Mouse (Mus musculus): ENCODE results near the gene Copz1.
"Not testable (repeated sequence)": the region's sequence is repeated elsewhere in the genome, so short reads cannot be mapped to it uniquely, and the experiment has no call there.

The Copz1 gene

GRCm38 (mm10) chr15:103251595-103251994, 20.9 kb upstream of the Copz1 start:
- no peak for DNase-seq (ENCODE audit: inconsistent ontology term)

GRCm38 (mm10) chr15:103252660-103253059, 19.9 kb upstream of the Copz1 start:
- no peak for DNase-seq (ENCODE audit: inconsistent ontology term)

GRCm38 (mm10) chr15:103253352-103253751, 19.2 kb upstream of the Copz1 start:
- no peak for DNase-seq (ENCODE audit: inconsistent ontology term)

GRCm38 (mm10) chr15:103255169-103255568, 17.3 kb upstream of the Copz1 start:
- DNase-seq (ENCODE audit: inconsistent ontology term): peak; percentile 52

GRCm38 (mm10) chr15:103256210-103256986, 16.1 kb upstream of the Copz1 start:
- DNase-seq (ENCODE audit: inconsistent ontology term): no peak

- peak; percentile 64 for DNase-seq (ENCODE audit: inconsistent ontology term)
Observed at GRCm38 (mm10) chr15:103257790-103258728, 14.5 kb upstream of the Copz1 start, which contains the start of gene Nfe2. Nfe2 (minus strand) TSS chr15:103258403.

- no peak for DNase-seq (ENCODE audit: inconsistent ontology term)
Observed at GRCm38 (mm10) chr15:103259162-103259561, 13.4 kb upstream of the Copz1 start.

- peak; percentile 87 for DNase-seq (ENCODE audit: inconsistent ontology term)
Observed at GRCm38 (mm10) chr15:103259989-103260388, 12.5 kb upstream of the Copz1 start.

GRCm38 (mm10) chr15:103264794-103265193, 7.7 kb upstream of the Copz1 start:
- no peak for DNase-seq (ENCODE audit: inconsistent ontology term)

GRCm38 (mm10) chr15:103268903-103269302, 3.6 kb upstream of the Copz1 start:
- no peak for DNase-seq (ENCODE audit: inconsistent ontology term)

GRCm38 (mm10) chr15:103275943-103276342, 3.4 kb downstream of the Copz1 start:
- not testable (repeated sequence) for DNase-seq (ENCODE audit: inconsistent ontology term)

- no peak for DNase-seq (ENCODE audit: inconsistent ontology term)
Observed at GRCm38 (mm10) chr15:103277949-103278348, 5.4 kb downstream of the Copz1 start.

- no peak for DNase-seq (ENCODE audit: inconsistent ontology term)
Observed at GRCm38 (mm10) chr15:103279750-103280149, 7.2 kb downstream of the Copz1 start.

- DNase-seq (ENCODE audit: inconsistent ontology term): no peak
Observed at GRCm38 (mm10) chr15:103280817-103281464, 8.4 kb downstream of the Copz1 start.

- DNase-seq (ENCODE audit: inconsistent ontology term): no peak
Observed at GRCm38 (mm10) chr15:103281465-103282205, 9.1 kb downstream of the Copz1 start.

GRCm38 (mm10) chr15:103284066-103284465, 11.6 kb downstream of the Copz1 start:
- DNase-seq (ENCODE audit: inconsistent ontology term): no peak

- no peak for DNase-seq (ENCODE audit: inconsistent ontology term)
Observed at GRCm38 (mm10) chr15:103284647-103285046, 12.1 kb downstream of the Copz1 start.

- peak; percentile 78 for DNase-seq (ENCODE audit: inconsistent ontology term)
Observed at GRCm38 (mm10) chr15:103285778-103286417, 13.4 kb downstream of the Copz1 start.

- DNase-seq (ENCODE audit: inconsistent ontology term): no peak
Observed at GRCm38 (mm10) chr15:103289600-103289999, 17.1 kb downstream of the Copz1 start.

- no peak for DNase-seq (ENCODE audit: inconsistent ontology term)
Observed at GRCm38 (mm10) chr15:103290417-103290816, 17.9 kb downstream of the Copz1 start.

- DNase-seq (ENCODE audit: inconsistent ontology term): no peak
Observed at GRCm38 (mm10) chr15:103290843-103291242, 18.3 kb downstream of the Copz1 start.

Measured in Muller cell, postnatal 12 days (primary cell).